Mouse (Mus musculus): Measurements from ENCODE around the gene Ebf3.

DNA sequence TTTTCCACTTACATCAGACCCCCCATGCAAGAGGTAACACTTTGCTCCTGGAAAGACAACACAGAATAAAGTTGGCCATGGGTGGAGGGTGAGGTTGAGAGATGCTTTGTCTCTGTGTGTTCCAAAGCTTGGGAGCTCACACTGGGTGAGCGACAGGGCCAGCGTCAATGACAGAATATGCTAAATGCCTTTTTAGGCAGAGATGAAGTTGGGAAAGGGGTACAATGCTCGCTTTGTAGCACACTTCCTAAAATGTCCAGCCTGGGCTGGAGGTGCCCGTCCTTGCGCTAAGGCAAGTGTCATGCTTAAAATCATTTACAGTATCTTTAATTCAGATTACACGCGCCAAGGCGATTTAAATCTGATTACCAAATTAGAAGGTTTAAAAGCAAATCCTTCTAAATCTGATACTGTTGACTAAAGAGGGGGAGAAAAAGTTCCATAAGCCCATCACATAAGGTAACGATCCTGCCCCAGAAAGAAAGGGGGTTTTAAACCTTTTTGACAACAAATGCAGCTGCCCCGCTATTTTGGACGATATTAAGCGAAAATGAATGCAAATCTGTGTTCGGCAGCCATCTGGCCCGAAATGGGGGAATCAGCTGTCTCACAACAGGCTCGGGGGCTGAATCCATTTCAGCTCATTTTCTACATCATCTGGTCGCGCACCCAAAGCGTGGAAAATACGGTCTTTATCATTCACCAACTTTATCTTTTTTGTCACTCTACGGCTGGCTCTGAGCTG lies 2.1 kb upstream of the Ebf3 start:
- TF ChIP-seq CTCF (IDR thresholded peaks at IDR 0.05; ENCODE audit: extremely low read depth, insufficient read length, insufficient replicate concordance, low read depth, low read length) = no peak
- no peak for TF ChIP-seq POLR2A (IDR thresholded peaks at IDR 0.05; ENCODE audit: low read depth, low read length)

All from small intestine, adult 2 months (tissue).